ENCODE assay signal across 8 mouse cellular contexts in the genomic region with DNA sequence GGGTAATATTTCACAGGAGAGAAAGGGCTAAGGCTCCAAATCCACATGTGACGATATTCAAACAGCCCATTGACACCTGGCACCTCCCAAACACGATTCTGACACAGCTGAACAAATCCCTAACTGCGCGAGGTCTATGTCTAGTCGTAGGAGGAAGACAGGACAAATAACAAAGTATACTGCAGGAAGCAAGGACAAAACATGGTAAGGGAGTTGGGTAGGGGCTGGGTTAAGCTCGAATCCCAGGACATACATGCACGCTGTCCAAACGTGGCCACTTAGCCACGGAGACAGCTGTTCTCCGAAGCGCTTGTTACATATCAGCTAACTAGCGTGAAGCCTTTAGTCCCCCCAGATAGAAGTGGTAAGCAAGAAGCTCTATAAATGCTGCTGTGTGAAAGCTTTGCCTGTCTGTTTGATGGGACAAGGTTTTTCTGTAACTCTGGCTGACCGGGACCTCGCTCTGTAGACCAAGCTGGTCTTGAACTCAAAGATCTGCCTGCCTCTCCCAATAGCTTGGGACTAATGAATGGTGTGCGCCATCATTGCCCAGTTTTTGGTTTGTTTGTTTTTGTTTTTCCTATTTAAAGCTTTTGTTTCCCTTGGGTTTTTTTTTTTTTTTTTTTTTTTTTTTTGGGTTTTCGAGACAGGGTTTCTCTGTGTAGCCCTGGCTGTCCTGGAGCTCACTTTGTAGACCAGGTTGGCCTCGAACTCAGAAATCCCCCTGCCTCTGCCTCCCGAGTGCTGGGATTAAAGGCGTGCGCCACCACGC. TPM values are rescaled to one million over a fixed set of nuclear protein-coding genes. Genes with fewer than 3 reads are reported as not detected.
A peak's percentile ranks its signal among the peaks of the same experiment; 100 is the strongest.
DNase-seq lines count a peak whose midpoint lies in the region; ATAC-seq and TF ChIP-seq lines count a peak whose summit lies in the region.

No protein-coding gene starts in this region.

- no peak for ATAC-seq in heart, embryonic 12.5 days (ENCODE audit: insufficient number of reproducible peaks, low FRiP score)
- peak; percentile 24 for ATAC-seq in activated CD4-positive, CD25-positive, alpha-beta regulatory T cell, adult 4 months
- no peak; the same call in 1 of the 2 replicates for ATAC-seq in liver, embryonic 11.5 days (replicated peaks; ENCODE audit: low FRiP score)

- peaks cover 8% of the 10 kb centered on the region for H3K36me3 ChIP-seq in heart, embryonic 12.5 days
- peaks cover 2% of the 10 kb centered on the region; the same call in 1 of the 2 replicates for H3K36me3 ChIP-seq in liver, embryonic 11.5 days (ENCODE audit: control insufficient read depth, insufficient read depth, low read length)
- peaks cover 3% of the 10 kb centered on the region; the same call in 1 of the 2 replicates for H3K36me3 ChIP-seq in small intestine, adult 2 months (ENCODE audit: control insufficient read depth, insufficient read depth, low read length)

- H3K27me3 ChIP-seq in heart, embryonic 12.5 days (replicated peaks): peaks cover 8% of the 10 kb centered on the region; the same call in 1 of the 2 replicates
- H3K27me3 ChIP-seq in liver, embryonic 11.5 days (replicated peaks; ENCODE audit: control insufficient read depth, insufficient read depth, low read length): no peaks in the 10 kb centered on the region
- no peaks in the 10 kb centered on the region for H3K27me3 ChIP-seq in small intestine, adult 2 months (ENCODE audit: control insufficient read depth, insufficient read depth, low read length)

- no peak for TF ChIP-seq CTCF in small intestine, adult 2 months (IDR thresholded peaks at IDR 0.05; ENCODE audit: extremely low read depth, insufficient read length, insufficient replicate concordance, low read depth, low read length)

- H3K9me3 ChIP-seq in heart, embryonic 12.5 days (replicated peaks): no peaks in the 10 kb centered on the region; the same call in 1 of the 2 replicates
- H3K9me3 ChIP-seq in liver, embryonic 11.5 days (ENCODE audit: control insufficient read depth, low read length): no peaks in the 10 kb centered on the region

- peak overlapping the region; percentile 92 for H3K4me3 ChIP-seq in heart, embryonic 12.5 days
- peak overlapping the region; percentile 86 for H3K4me3 ChIP-seq in liver, embryonic 11.5 days (ENCODE audit: low read depth, low read length)
- peak overlapping the region; percentile 93 for H3K4me3 ChIP-seq in small intestine, adult 2 months (ENCODE audit: low read depth, low read length)

- peaks cover 14% of the 10 kb centered on the region for H3K4me1 ChIP-seq in heart, embryonic 12.5 days (replicated peaks)
- H3K4me1 ChIP-seq in liver, embryonic 11.5 days (replicated peaks; ENCODE audit: control insufficient read depth, insufficient read depth, low read length): peaks cover 26% of the 10 kb centered on the region
- peaks cover 5% of the 10 kb centered on the region; the same call in 1 of the 2 replicates for H3K4me1 ChIP-seq in small intestine, adult 2 months (ENCODE audit: control insufficient read depth, insufficient read depth, insufficient read length, low read length)

- no peak for DNase-seq in heart, adult 18-20 months
- DNase-seq in forelimb bud, embryonic 11.5 days (ENCODE audit: low read depth, low spot score): peak; percentile 4
- peak; percentile 39 for DNase-seq in liver, embryonic 11.5 days (ENCODE audit: low spot score)
- DNase-seq in yolk sac, embryonic 10.5 days (ENCODE audit: low spot score): no peak
- DNase-seq in adrenal gland, adult (ENCODE audit: inconsistent age in 2 of 2, low spot score in 1 of 2): no peak

- H3K27ac ChIP-seq in heart, embryonic 12.5 days (ENCODE audit: poor library complexity, severe bottlenecking): no peak overlapping the region; the same call in 1 of the 2 replicates
- peak overlapping the region; percentile 87 for H3K27ac ChIP-seq in liver, embryonic 11.5 days (ENCODE audit: low read depth, low read length)
- peak overlapping the region; percentile 7; the same call in 1 of the 2 replicates for H3K27ac ChIP-seq in small intestine, adult 2 months (ENCODE audit: insufficient read depth, low read depth, low read length)

- 0 out of 2 replicates have a peak overlapping the region, but pooled peaks have one; percentile 58 for H3K9ac ChIP-seq in heart, embryonic 12.5 days
- peak overlapping the region; percentile 90 for H3K9ac ChIP-seq in liver, embryonic 11.5 days (ENCODE audit: low read depth, low read length)

- 35% methylated on average over 20 of the region's 21 CpGs for WGBS in heart, embryonic 12.5 days
- WGBS in liver, embryonic 11.5 days: 32% methylated on average over 20 of the region's 21 CpGs
- 33% methylated on average over 20 of the region's 21 CpGs for WGBS in small intestine, adult 2 months

- H3K4me2 ChIP-seq in heart, embryonic 12.5 days: peak overlapping the region; percentile 92
- H3K4me2 ChIP-seq in liver, embryonic 11.5 days: peak overlapping the region; percentile 85

- no peak for TF ChIP-seq POLR2A in small intestine, adult 2 months (IDR thresholded peaks at IDR 0.05; ENCODE audit: low read depth, low read length)

RNA-seq across cellular contexts. Expression of a gene that starts 0.5 kb away (rescaled TPM):
- polyA plus RNA-seq in heart, embryonic 12.5 days (2016; fragmentation: Nextera tagmentation; extraction: Ambion mirVana): 60.1 and 66.9 TPM in 2 replicates
- 10 to 100 TPM; 46.9 to 49.2 TPM for total RNA-seq in heart, adult 18-20 months (2021)
- polyA plus RNA-seq in activated CD4-positive, CD25-positive, alpha-beta regulatory T cell, adult 4 months (2017; shearing (Covaris generic)): 10 to 100 TPM; 69.1 to 87.0 TPM
- 78.7 and 81.2 TPM in 2 replicates for polyA plus RNA-seq in liver, embryonic 11.5 days (2014; fragmentation: Nextera tagmentation; extraction: Ambion mirVana)
- 10.1 and 17.0 TPM in 2 replicates for polyA plus RNA-seq in small intestine, adult 2 months (2012; rRNA removed)

RNA-seq across cellular contexts. Expression of a gene that starts 6.2 kb away (rescaled TPM):
- polyA plus RNA-seq in heart, embryonic 12.5 days (2016; fragmentation: Nextera tagmentation; extraction: Ambion mirVana): not detected in 2 replicates
- total RNA-seq in heart, adult 18-20 months (2021): not detected
- polyA plus RNA-seq in activated CD4-positive, CD25-positive, alpha-beta regulatory T cell, adult 4 months (2017; shearing (Covaris generic)): not detected
- not detected in 2 replicates for polyA plus RNA-seq in liver, embryonic 11.5 days (2014; fragmentation: Nextera tagmentation; extraction: Ambion mirVana)
- polyA plus RNA-seq in small intestine, adult 2 months (2012; rRNA removed): not detected in 2 replicates

RNA-seq across cellular contexts. Expression of a gene that starts 26.9 kb away (rescaled TPM):
- polyA plus RNA-seq in heart, embryonic 12.5 days (2016; fragmentation: Nextera tagmentation; extraction: Ambion mirVana): 26.0 and 26.1 TPM in 2 replicates
- 10 to 100 TPM; 13.5 to 15.5 TPM for total RNA-seq in heart, adult 18-20 months (2021)
- polyA plus RNA-seq in activated CD4-positive, CD25-positive, alpha-beta regulatory T cell, adult 4 months (2017; shearing (Covaris generic)): 10 to 100 TPM; 48.7 to 64.7 TPM
- polyA plus RNA-seq in liver, embryonic 11.5 days (2014; fragmentation: Nextera tagmentation; extraction: Ambion mirVana): 43.5 and 56.5 TPM in 2 replicates
- polyA plus RNA-seq in small intestine, adult 2 months (2012; rRNA removed): 16.2 and 16.9 TPM in 2 replicates

RNA-seq across cellular contexts. Expression of a gene that starts 47.5 kb away (rescaled TPM):
- not detected in 2 replicates for polyA plus RNA-seq in heart, embryonic 12.5 days (2016; fragmentation: Nextera tagmentation; extraction: Ambion mirVana)
- total RNA-seq in heart, adult 18-20 months (2021): 1 to 10 TPM in 1 of 2 experiments, under 1 TPM in 1; 0.74 to 1.3 TPM
- polyA plus RNA-seq in activated CD4-positive, CD25-positive, alpha-beta regulatory T cell, adult 4 months (2017; shearing (Covaris generic)): not detected
- 2.5 and 2.7 TPM in 2 replicates for polyA plus RNA-seq in liver, embryonic 11.5 days (2014; fragmentation: Nextera tagmentation; extraction: Ambion mirVana)
- polyA plus RNA-seq in small intestine, adult 2 months (2012; rRNA removed): 3.7 and 16.0 TPM in 2 replicates

RNA-seq across cellular contexts. Expression of a gene that starts 48.1 kb away (rescaled TPM):
- 59.7 and 60.0 TPM in 2 replicates for polyA plus RNA-seq in heart, embryonic 12.5 days (2016; fragmentation: Nextera tagmentation; extraction: Ambion mirVana)
- 10 to 100 TPM; 16.7 to 18.5 TPM for total RNA-seq in heart, adult 18-20 months (2021)
- 10 to 100 TPM; 61.0 to 74.1 TPM for polyA plus RNA-seq in activated CD4-positive, CD25-positive, alpha-beta regulatory T cell, adult 4 months (2017; shearing (Covaris generic))
- polyA plus RNA-seq in liver, embryonic 11.5 days (2014; fragmentation: Nextera tagmentation; extraction: Ambion mirVana): 138 and 147 TPM in 2 replicates
- polyA plus RNA-seq in small intestine, adult 2 months (2012; rRNA removed): 3.0 and 4.2 TPM in 2 replicates

Comparison
In these comparisons a context has a peak if more than half of its experiments do, and no peak if none do; other contexts are left out.
1. DNase-seq: peak in forelimb bud, embryonic 11.5 days (single experiment) and liver, embryonic 11.5 days (single experiment); none in heart, adult 18-20 months (0 of 2), yolk sac, embryonic 10.5 days (single experiment) and adrenal gland, adult (0 of 2).
2. Peak in every context shown above with its lines, with median percentiles within 50 percentile points of each other: H3K4me3 ChIP-seq.